Mouse (Mus musculus): ENCODE results near the gene Klk11. TPM values are rescaled to one million over a fixed set of nuclear protein-coding genes. Genes with fewer than 3 reads are reported as not detected.

Gene Klk11
- total and polyA plus RNA-seq, 3 experiments, result not detected

- TF ChIP-seq POLR2AphosphoS5 (IDR thresholded peaks at IDR 0.05; ENCODE audit: insufficient replicate concordance, low read depth, low read length), result no peak
- ATAC-seq (ENCODE audit: extremely low read depth, insufficient number of reproducible peaks, low FRiP score, poor library complexity, severe bottlenecking), result no peak
- H3K27me3 ChIP-seq (ENCODE audit: insufficient read depth, low read length), result no peaks in the 10 kb centered on the region
- H3K4me1 ChIP-seq (ENCODE audit: insufficient read depth, low read depth, low read length), result no peaks in the 10 kb centered on the region
- no peak overlapping the region for H3K4me3 ChIP-seq (ENCODE audit: low read depth, low read length)
- no peak for DNase-seq (ENCODE audit: low spot score)
- H3K9me3 ChIP-seq (replicated peaks), result no peaks in the 10 kb centered on the region
- H3K36me3 ChIP-seq (replicated peaks), result no peaks in the 10 kb centered on the region
Observed at GRCm38 (mm10) chr7:43797844-43798462, 23.5 kb downstream of the Klk11 start.

DNA sequence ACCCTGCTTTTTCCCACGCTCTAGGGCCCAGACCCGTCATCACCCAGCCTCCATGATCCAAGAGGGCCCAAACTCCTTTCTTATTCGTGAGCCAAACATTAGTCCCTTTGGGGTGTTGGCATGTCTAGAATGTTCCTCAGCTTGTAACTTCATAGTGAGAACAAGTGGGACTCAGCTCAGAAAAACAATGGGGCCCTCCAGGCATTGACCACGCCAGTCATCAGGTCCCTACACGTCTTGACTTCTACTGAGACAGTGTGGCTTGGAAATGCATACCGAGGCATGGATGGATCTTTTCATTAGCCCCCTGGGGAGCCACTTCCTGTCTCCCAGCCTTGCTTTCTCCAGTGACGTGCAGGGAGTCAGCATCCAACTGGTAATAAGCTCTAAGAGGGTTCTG, 25.5 kb downstream of the Klk11 start:
- ATAC-seq (ENCODE audit: extremely low read depth, insufficient number of reproducible peaks, low FRiP score, poor library complexity, severe bottlenecking) (no peak), DNase-seq (ENCODE audit: low spot score) (no peak)
- no peaks in the 10 kb centered on the region for H3K27me3 ChIP-seq (ENCODE audit: insufficient read depth, low read length)
- H3K4me1 ChIP-seq (ENCODE audit: insufficient read depth, low read depth, low read length), result no peaks in the 10 kb centered on the region
- TF ChIP-seq CTCF (IDR thresholded peaks at IDR 0.05; ENCODE audit: low read depth, low read length) (no peak), GATA1 (IDR thresholded peaks at IDR 0.05; ENCODE audit: borderline replicate concordance, low read length) (no peak), POLR2AphosphoS5 (IDR thresholded peaks at IDR 0.05; ENCODE audit: insufficient replicate concordance, low read depth, low read length) (no peak), TAL1 (conservative IDR thresholded peaks at IDR 0.05; ENCODE audit: low read depth, low read length) (no peak), GATA2 (IDR thresholded peaks at IDR 0.05; ENCODE audit: borderline replicate concordance, low read depth, low read length) (no peak)
- H3K36me3 ChIP-seq (replicated peaks), result no peaks in the 10 kb centered on the region
- H3K9me3 ChIP-seq (replicated peaks), result no peaks in the 10 kb centered on the region
- no peak overlapping the region for H3K4me3 ChIP-seq (ENCODE audit: low read depth, low read length)

GRCm38 (mm10) chr7:43810994-43811393, 36.6 kb downstream of the Klk11 start, which contains the start of gene Klk7:
Gene Klk7, plus strand, starts transcription at chr7:43811294.
- 0 out of 2 replicates have a peak, but pooled peaks cover 3% of the 10 kb centered on the region for H3K9me3 ChIP-seq (replicated peaks)
- no peak for ATAC-seq (ENCODE audit: extremely low read depth, insufficient number of reproducible peaks, low FRiP score, poor library complexity, severe bottlenecking)
- no peaks in the 10 kb centered on the region for H3K4me1 ChIP-seq (ENCODE audit: insufficient read depth, low read depth, low read length)
- no peak for TF ChIP-seq GATA1 (IDR thresholded peaks at IDR 0.05; ENCODE audit: borderline replicate concordance, low read length)
- no peak for TF ChIP-seq GATA2 (IDR thresholded peaks at IDR 0.05; ENCODE audit: borderline replicate concordance, low read depth, low read length)
- TF ChIP-seq TAL1 (conservative IDR thresholded peaks at IDR 0.05; ENCODE audit: low read depth, low read length), result no peak
- no peak for TF ChIP-seq CTCF (IDR thresholded peaks at IDR 0.05; ENCODE audit: low read depth, low read length)
- no peak for TF ChIP-seq POLR2AphosphoS5 (IDR thresholded peaks at IDR 0.05; ENCODE audit: insufficient replicate concordance, low read depth, low read length)
- no peaks in the 10 kb centered on the region for H3K36me3 ChIP-seq (replicated peaks)
- DNase-seq (ENCODE audit: low spot score), result no peak
- no peak within 1 kb of the TSS for H3K4me3 ChIP-seq (ENCODE audit: low read depth, low read length)
- H3K27me3 ChIP-seq (ENCODE audit: insufficient read depth, low read length), result no peaks in the 10 kb centered on the region

GRCm38 (mm10) chr7:43815211-43815610, 40.8 kb downstream of the Klk11 start:
- TF ChIP-seq POLR2AphosphoS5 (IDR thresholded peaks at IDR 0.05; ENCODE audit: insufficient replicate concordance, low read depth, low read length), result no peak
- no peak for TF ChIP-seq CTCF (IDR thresholded peaks at IDR 0.05; ENCODE audit: low read depth, low read length)
- no peak for TF ChIP-seq GATA1 (IDR thresholded peaks at IDR 0.05; ENCODE audit: borderline replicate concordance, low read length)
- TF ChIP-seq GATA2 (IDR thresholded peaks at IDR 0.05; ENCODE audit: borderline replicate concordance, low read depth, low read length), result no peak
- TF ChIP-seq TAL1 (conservative IDR thresholded peaks at IDR 0.05; ENCODE audit: low read depth, low read length), result no peak
- DNase-seq (ENCODE audit: low spot score), result no peak
- Histone ChIP-seq H3K4me3 (ENCODE audit: low read depth, low read length) (no peak overlapping the region), H3K9me3 (replicated peaks) (0 out of 2 replicates have a peak, but pooled peaks cover 3% of the 10 kb centered on the region), H3K36me3 (replicated peaks) (no peaks in the 10 kb centered on the region), H3K4me1 (ENCODE audit: insufficient read depth, low read depth, low read length) (no peaks in the 10 kb centered on the region), H3K27me3 (ENCODE audit: insufficient read depth, low read length) (no peaks in the 10 kb centered on the region)
- ATAC-seq (ENCODE audit: extremely low read depth, insufficient number of reproducible peaks, low FRiP score, poor library complexity, severe bottlenecking), result no peak

DNA sequence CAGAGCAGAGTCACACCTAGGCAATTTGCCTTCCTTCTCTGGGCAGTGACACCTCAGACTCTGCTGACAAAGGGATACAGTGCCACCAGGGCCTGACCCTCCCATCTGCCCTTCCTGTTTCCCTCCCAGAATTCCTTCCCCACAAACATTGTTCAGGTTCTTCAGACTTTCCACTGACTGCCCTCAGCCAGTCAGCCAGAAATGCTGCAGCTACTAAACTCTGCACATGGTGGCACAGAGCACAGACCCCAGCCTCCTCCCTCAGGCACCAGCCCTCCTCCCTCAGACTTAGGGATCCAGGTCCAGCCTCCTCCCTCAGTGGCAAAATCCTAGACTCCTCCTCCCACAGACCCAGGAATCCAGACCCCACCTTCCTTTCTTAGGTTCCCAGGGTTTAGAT, 42.3 kb downstream of the Klk11 start:
- no peak for TF ChIP-seq TAL1 (conservative IDR thresholded peaks at IDR 0.05; ENCODE audit: low read depth, low read length)
- TF ChIP-seq GATA1 (IDR thresholded peaks at IDR 0.05; ENCODE audit: borderline replicate concordance, low read length), result no peak
- no peak for TF ChIP-seq POLR2AphosphoS5 (IDR thresholded peaks at IDR 0.05; ENCODE audit: insufficient replicate concordance, low read depth, low read length)
- no peak for TF ChIP-seq CTCF (IDR thresholded peaks at IDR 0.05; ENCODE audit: low read depth, low read length)
- no peak for TF ChIP-seq GATA2 (IDR thresholded peaks at IDR 0.05; ENCODE audit: borderline replicate concordance, low read depth, low read length)
- Histone ChIP-seq H3K4me3 (ENCODE audit: low read depth, low read length) (no peak overlapping the region), H3K27me3 (ENCODE audit: insufficient read depth, low read length) (no peaks in the 10 kb centered on the region), H3K4me1 (ENCODE audit: insufficient read depth, low read depth, low read length) (no peaks in the 10 kb centered on the region), H3K36me3 (replicated peaks) (no peaks in the 10 kb centered on the region), H3K9me3 (replicated peaks) (0 out of 2 replicates have a peak, but pooled peaks cover 3% of the 10 kb centered on the region)
- no peak for DNase-seq (ENCODE audit: low spot score)
- ATAC-seq (ENCODE audit: extremely low read depth, insufficient number of reproducible peaks, low FRiP score, poor library complexity, severe bottlenecking), result no peak

GRCm38 (mm10) chr7:43821581-43821980, 47.2 kb downstream of the Klk11 start:
- DNase-seq (ENCODE audit: low spot score), result no peak
- Histone ChIP-seq H3K4me3 (ENCODE audit: low read depth, low read length) (no peak overlapping the region), H3K36me3 (replicated peaks) (no peaks in the 10 kb centered on the region), H3K4me1 (ENCODE audit: insufficient read depth, low read depth, low read length) (no peaks in the 10 kb centered on the region), H3K9me3 (replicated peaks) (no peaks in the 10 kb centered on the region), H3K27me3 (ENCODE audit: insufficient read depth, low read length) (no peaks in the 10 kb centered on the region)
- TF ChIP-seq POLR2AphosphoS5 (IDR thresholded peaks at IDR 0.05; ENCODE audit: insufficient replicate concordance, low read depth, low read length), result no peak
- TF ChIP-seq GATA2 (IDR thresholded peaks at IDR 0.05; ENCODE audit: borderline replicate concordance, low read depth, low read length), result no peak
- TF ChIP-seq CTCF (IDR thresholded peaks at IDR 0.05; ENCODE audit: low read depth, low read length), result no peak
- no peak for TF ChIP-seq GATA1 (IDR thresholded peaks at IDR 0.05; ENCODE audit: borderline replicate concordance, low read length)
- no peak for TF ChIP-seq TAL1 (conservative IDR thresholded peaks at IDR 0.05; ENCODE audit: low read depth, low read length)
- no peak for ATAC-seq (ENCODE audit: extremely low read depth, insufficient number of reproducible peaks, low FRiP score, poor library complexity, severe bottlenecking)
